Mouse (Mus musculus): ENCODE data around the gene Snx7. TPM values are rescaled to one million over a fixed set of nuclear protein-coding genes. Genes with fewer than 3 reads are reported as not detected.

The Snx7 gene
- polyA plus RNA-seq, 1 experiment from 2014 or later: 47.0 TPM

DNA sequence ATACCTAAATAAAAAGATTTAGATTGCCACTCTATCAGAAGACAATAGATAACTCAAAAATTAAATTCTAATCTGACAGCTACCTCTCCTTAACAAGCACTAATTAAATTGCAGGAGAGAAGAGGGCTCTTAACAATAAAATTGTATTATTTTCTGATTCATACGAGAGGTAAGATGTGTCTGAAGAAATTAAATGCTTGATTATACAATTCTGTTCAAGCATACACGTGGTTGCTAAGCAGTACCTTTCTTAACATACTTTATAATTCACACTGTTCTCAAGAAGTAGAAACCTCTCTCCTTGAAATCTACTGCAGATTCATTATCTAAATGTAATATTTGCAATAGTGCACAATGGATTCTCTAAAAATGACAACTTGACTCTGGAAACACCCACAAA lies 54.5 kb downstream of the Snx7 start:
- Histone ChIP-seq H3K9me3 (replicated peaks) (no peaks in the 10 kb centered on the region), H3K4me1 (replicated peaks) (no peaks in the 10 kb centered on the region), H3K9ac (no peak overlapping the region), H3K27ac (ENCODE audit: poor library complexity, severe bottlenecking) (no peak overlapping the region), H3K36me3 (peaks cover 6% of the 10 kb centered on the region; the same call in 1 of the 2 replicates), H3K4me2 (no peak overlapping the region), H3K4me3 (no peak overlapping the region), H3K27me3 (replicated peaks) (no peaks in the 10 kb centered on the region)
- WGBS: 80% methylated on average over 2 of the region's 2 CpGs
- no peak for ATAC-seq (ENCODE audit: insufficient number of reproducible peaks, low FRiP score)

DNA sequence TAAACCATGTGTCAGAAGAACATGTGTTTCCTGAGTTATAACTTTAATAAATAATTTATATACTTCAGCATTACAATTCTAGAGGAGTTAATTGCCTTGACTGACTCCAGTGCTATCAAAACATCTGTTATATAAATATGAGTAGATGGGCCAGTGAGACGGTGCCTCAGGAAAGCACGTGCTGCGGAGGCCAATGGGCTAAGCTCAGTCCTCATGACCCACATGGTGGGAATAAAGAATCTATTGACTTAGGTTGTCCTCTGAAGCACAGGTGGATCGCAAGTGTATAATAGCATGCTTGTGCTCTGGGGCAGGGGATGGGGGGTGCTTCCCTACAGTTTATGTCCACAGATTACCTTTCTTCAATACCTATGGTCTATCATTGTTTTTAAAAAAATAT lies 56.6 kb downstream of the Snx7 start:
- Histone ChIP-seq H3K9ac (no peak overlapping the region), H3K4me3 (no peak overlapping the region), H3K9me3 (replicated peaks) (no peaks in the 10 kb centered on the region), H3K27ac (ENCODE audit: poor library complexity, severe bottlenecking) (no peak overlapping the region), H3K27me3 (replicated peaks) (no peaks in the 10 kb centered on the region), H3K4me1 (replicated peaks) (no peaks in the 10 kb centered on the region), H3K4me2 (no peak overlapping the region), H3K36me3 (peaks cover 6% of the 10 kb centered on the region; the same call in 1 of the 2 replicates)
- no peak for ATAC-seq (ENCODE audit: insufficient number of reproducible peaks, low FRiP score)
- WGBS: 88% methylated on average over 4 of the region's 4 CpGs

DNA sequence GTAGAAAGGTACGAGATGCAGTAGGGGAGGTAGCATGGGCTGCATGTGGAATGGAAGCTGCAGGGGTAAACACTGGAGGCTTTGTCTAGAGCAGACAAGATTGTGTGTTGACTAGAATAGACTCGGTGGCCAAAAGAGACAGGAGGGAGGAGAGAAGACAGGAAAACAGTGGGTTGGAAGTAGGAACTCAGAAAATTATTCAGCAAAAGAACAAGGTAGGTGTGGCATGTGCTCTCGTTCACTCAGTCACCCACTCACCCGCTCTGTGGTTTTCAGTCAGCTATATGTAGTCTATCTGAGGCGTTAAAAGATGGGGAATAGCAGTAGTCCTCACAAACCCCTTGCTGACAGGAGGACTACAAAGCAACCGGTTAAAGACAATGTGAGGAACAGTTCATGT lies 63.0 kb downstream of the Snx7 start:
- Histone ChIP-seq H3K4me2 (no peak overlapping the region), H3K9ac (no peak overlapping the region), H3K27me3 (replicated peaks) (no peaks in the 10 kb centered on the region), H3K36me3 (peaks cover 6% of the 10 kb centered on the region), H3K9me3 (replicated peaks) (no peaks in the 10 kb centered on the region), H3K4me3 (no peak overlapping the region), H3K27ac (ENCODE audit: poor library complexity, severe bottlenecking) (no peak overlapping the region), H3K4me1 (replicated peaks) (no peaks in the 10 kb centered on the region)
- ATAC-seq (ENCODE audit: insufficient number of reproducible peaks, low FRiP score): no peak
- WGBS: 77% methylated on average over 6 of the region's 6 CpGs

DNA sequence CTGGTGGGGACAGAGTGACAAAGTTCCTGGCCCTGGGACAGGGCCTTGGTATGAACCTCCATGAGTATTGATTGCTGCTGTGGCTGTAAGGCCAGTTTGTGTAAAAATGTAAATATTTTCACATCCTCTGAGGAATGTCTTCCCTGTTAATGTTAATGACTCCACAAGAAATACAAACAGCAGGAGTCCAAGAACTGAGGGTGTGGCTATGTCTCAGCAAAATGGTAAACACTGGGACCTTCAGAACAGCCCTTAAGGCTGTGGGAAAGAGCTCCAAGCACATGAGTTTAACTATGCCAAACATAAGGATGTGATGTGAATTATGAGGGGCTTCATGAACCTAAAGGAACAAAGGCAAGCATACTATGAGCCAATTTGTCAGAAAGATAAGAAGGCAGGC lies 74.2 kb downstream of the Snx7 start:
- no peak overlapping the region for H3K9ac ChIP-seq
- H3K4me3 ChIP-seq: no peak overlapping the region
- no peak overlapping the region for H3K4me2 ChIP-seq
- no peaks in the 10 kb centered on the region for H3K4me1 ChIP-seq (replicated peaks)
- H3K27me3 ChIP-seq (replicated peaks): no peaks in the 10 kb centered on the region
- no peak overlapping the region for H3K27ac ChIP-seq (ENCODE audit: poor library complexity, severe bottlenecking)
- ATAC-seq (ENCODE audit: insufficient number of reproducible peaks, low FRiP score): no peak
- peaks cover 6% of the 10 kb centered on the region; the same call in 1 of the 2 replicates for H3K36me3 ChIP-seq
- H3K9me3 ChIP-seq (replicated peaks): no peaks in the 10 kb centered on the region

DNA sequence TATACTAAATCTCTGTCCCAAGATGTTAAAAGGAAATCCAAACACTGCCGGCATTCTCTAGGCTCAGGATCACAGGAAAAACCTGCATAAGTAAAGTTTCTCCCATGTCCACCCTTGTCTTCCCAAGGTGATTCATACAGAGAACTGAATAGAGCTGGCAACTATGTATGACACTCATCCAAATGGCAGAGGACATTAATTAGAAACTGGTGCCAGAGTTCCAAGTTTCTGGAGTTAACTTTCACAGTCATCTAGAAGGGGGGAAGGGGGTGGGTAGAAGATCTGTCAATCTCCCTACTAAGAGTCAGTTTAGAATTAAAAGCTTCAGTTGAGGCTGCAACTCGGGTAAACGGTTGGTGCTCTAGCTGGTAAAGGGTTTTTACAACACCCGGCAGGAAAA lies 76.8 kb downstream of the Snx7 start:
- Histone ChIP-seq H3K4me3 (no peak overlapping the region), H3K4me1 (replicated peaks) (no peaks in the 10 kb centered on the region), H3K36me3 (peaks cover 6% of the 10 kb centered on the region; the same call in 1 of the 2 replicates), H3K9me3 (replicated peaks) (no peaks in the 10 kb centered on the region), H3K27ac (ENCODE audit: poor library complexity, severe bottlenecking) (no peak overlapping the region), H3K9ac (no peak overlapping the region), H3K27me3 (replicated peaks) (no peaks in the 10 kb centered on the region), H3K4me2 (no peak overlapping the region)
- no peak for ATAC-seq (ENCODE audit: insufficient number of reproducible peaks, low FRiP score)
- 84% methylated on average over 4 of the region's 4 CpGs for WGBS

DNA sequence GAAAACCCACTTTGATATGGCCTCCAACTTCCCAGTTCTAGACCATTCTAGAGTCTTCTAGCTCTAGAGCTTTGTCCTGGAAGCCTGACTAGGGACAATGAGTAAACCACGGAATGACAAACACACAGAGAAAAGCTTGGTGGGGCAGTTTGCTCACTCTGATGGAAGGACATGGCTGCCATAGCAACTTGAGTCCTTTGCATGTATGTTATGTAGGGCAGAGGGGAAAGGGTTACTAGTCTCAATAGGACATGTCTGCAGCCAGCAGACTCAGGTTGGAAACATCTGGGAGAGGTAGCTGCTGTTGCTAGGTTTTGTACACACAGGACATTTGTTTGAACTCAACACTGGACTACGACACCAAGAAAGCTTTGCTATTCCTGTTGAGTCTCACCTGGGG lies 77.5 kb downstream of the Snx7 start:
- H3K27ac ChIP-seq (ENCODE audit: poor library complexity, severe bottlenecking): no peak overlapping the region
- no peaks in the 10 kb centered on the region for H3K9me3 ChIP-seq (replicated peaks)
- H3K4me1 ChIP-seq (replicated peaks): no peaks in the 10 kb centered on the region
- no peak for ATAC-seq (ENCODE audit: insufficient number of reproducible peaks, low FRiP score)
- H3K4me2 ChIP-seq: no peak overlapping the region
- no peak overlapping the region for H3K9ac ChIP-seq
- no peaks in the 10 kb centered on the region for H3K27me3 ChIP-seq (replicated peaks)
- 80% methylated on average over 2 of the region's 2 CpGs for WGBS
- peaks cover 6% of the 10 kb centered on the region; the same call in 1 of the 2 replicates for H3K36me3 ChIP-seq
- H3K4me3 ChIP-seq: no peak overlapping the region

DNA sequence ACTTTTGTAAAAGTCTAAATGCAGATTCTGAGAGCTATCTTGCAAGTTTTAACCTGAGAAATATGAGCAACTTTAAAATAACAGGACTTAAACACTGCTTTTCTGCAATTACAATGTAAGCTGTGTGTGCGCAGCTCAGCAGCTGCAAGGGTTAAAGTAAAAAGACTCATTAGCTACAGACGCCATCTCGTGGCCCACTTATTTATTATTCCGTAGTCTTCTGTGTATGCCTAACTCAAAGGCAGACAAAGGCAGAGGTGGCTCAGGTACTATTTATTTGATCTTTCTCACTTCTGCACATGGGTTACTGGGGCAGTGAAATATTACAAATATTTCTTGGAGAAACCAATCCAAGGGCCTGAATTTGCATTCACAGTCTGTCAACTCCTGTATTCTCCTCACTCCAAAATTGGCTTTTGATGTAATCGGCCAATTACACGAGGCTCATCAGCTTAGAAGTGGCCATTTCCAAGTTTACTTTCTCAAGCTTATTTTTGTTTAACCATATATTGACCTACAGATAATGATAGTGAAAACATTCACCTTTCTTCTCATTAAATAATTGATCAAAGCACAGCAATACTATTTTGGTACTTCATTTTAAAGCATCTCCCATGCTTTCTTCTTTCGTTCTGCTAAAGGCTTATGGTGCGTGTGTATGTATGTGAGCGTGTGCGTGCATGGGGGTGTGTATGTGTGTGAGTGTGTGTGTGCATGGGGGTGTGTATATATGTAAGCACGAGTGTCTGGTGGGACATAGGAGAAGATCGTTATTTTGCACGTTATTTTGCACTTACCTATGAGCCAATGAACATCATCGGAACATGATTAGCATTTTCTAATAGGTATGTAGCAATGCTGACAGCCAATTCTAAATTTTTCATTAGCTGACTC lies 79.7 kb downstream of the Snx7 start:
- WGBS: 71% methylated on average over 14 of the region's 14 CpGs
- no peaks in the 10 kb centered on the region for H3K9me3 ChIP-seq (replicated peaks)
- H3K36me3 ChIP-seq: no peaks in the 10 kb centered on the region
- H3K4me3 ChIP-seq: no peak overlapping the region
- no peaks in the 10 kb centered on the region for H3K4me1 ChIP-seq (replicated peaks)
- H3K27me3 ChIP-seq (replicated peaks): no peaks in the 10 kb centered on the region
- no peak for ATAC-seq (ENCODE audit: insufficient number of reproducible peaks, low FRiP score)
- no peak overlapping the region for H3K27ac ChIP-seq (ENCODE audit: poor library complexity, severe bottlenecking)
- H3K9ac ChIP-seq: no peak overlapping the region
- H3K4me2 ChIP-seq: no peak overlapping the region

DNA sequence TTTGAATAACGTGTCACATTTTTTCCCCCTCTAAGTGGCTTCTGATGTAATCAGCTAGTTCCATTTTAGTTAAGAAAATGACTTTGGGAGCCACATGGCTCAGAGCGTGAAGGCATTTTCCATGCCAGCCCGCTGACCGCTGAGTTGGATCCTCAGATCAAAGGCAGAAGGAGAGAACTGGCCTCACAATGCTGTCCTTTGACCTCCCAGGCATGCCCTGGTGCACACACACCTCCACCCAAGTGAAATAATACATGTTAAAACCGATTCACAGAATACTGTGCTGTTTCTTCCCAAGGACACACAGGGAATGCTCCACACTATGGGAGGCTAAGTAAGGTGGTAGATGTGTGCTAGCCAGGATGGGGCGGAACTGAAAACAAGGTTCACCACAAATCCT lies 81.5 kb downstream of the Snx7 start:
- no peak for ATAC-seq (ENCODE audit: insufficient number of reproducible peaks, low FRiP score)
- Histone ChIP-seq H3K9me3 (replicated peaks) (no peaks in the 10 kb centered on the region), H3K36me3 (no peaks in the 10 kb centered on the region), H3K4me1 (replicated peaks) (no peaks in the 10 kb centered on the region), H3K4me3 (no peak overlapping the region), H3K9ac (no peak overlapping the region), H3K27me3 (replicated peaks) (no peaks in the 10 kb centered on the region), H3K4me2 (no peak overlapping the region), H3K27ac (ENCODE audit: poor library complexity, severe bottlenecking) (no peak overlapping the region)
- 59% methylated on average over 6 of the region's 6 CpGs for WGBS

DNA sequence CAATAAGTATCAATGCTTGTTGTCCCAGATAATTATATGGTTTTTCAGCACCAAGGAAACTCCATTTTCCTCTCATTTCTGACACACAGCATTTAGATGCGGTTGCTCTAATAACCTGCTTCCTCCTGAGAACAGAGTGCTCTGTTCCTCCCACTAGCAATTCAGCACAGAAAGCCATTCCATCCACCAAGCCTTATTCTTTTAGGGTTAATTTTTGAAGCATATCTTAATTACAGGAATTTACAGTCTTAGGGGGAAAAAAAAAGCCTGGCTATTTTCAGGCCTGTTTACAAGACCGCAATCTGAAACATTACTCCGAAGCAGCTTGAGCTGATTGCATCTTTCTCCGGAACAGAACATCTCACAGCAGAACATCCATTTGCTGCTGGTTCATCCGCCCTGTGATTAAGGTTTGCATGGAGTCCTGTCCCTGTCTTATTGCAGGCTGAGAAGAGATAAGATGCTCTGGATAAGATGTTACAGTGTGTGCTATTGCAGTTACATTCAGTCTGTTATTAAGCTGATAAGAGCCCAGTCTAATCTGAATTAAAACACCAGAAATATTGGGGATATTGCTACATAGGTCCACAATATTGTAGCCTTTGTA lies 116.5 kb downstream of the Snx7 start:
- no peak overlapping the region for H3K4me3 ChIP-seq
- no peak overlapping the region for H3K27ac ChIP-seq (ENCODE audit: poor library complexity, severe bottlenecking)
- H3K27me3 ChIP-seq (replicated peaks): no peaks in the 10 kb centered on the region
- no peaks in the 10 kb centered on the region for H3K36me3 ChIP-seq
- no peak for ATAC-seq (ENCODE audit: insufficient number of reproducible peaks, low FRiP score)
- no peaks in the 10 kb centered on the region for H3K9me3 ChIP-seq (replicated peaks)
- no peak overlapping the region for H3K9ac ChIP-seq
- no peaks in the 10 kb centered on the region for H3K4me1 ChIP-seq (replicated peaks)
- H3K4me2 ChIP-seq: no peak overlapping the region
- WGBS: 79% methylated on average over 5 of the region's 5 CpGs

DNA sequence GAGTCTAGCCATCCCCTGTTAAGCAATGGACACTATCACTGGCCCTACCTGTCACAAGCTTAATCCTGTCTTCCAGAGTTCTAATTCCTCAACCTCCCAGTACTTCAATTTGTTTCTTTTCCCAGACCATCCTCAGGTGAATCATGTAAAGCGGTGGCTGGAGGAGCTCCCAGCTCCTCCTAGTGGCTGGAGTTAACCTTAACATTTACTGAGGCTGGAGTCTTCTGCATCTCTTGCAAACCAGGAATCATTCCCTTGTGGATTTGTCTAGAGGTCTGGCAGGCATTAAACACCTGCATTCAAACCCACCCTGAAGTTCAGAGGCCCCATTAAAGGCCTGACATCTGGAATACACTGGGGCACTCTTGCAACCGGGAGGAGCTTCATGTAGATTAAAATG lies 117.1 kb downstream of the Snx7 start:
- Histone ChIP-seq H3K9me3 (replicated peaks) (no peaks in the 10 kb centered on the region), H3K4me3 (no peak overlapping the region), H3K27me3 (replicated peaks) (no peaks in the 10 kb centered on the region), H3K27ac (ENCODE audit: poor library complexity, severe bottlenecking) (no peak overlapping the region), H3K4me1 (replicated peaks) (no peaks in the 10 kb centered on the region), H3K36me3 (no peaks in the 10 kb centered on the region), H3K9ac (no peak overlapping the region), H3K4me2 (no peak overlapping the region)
- no peak for ATAC-seq (ENCODE audit: insufficient number of reproducible peaks, low FRiP score)
- 65% methylated on average over 2 of the region's 2 CpGs for WGBS

DNA sequence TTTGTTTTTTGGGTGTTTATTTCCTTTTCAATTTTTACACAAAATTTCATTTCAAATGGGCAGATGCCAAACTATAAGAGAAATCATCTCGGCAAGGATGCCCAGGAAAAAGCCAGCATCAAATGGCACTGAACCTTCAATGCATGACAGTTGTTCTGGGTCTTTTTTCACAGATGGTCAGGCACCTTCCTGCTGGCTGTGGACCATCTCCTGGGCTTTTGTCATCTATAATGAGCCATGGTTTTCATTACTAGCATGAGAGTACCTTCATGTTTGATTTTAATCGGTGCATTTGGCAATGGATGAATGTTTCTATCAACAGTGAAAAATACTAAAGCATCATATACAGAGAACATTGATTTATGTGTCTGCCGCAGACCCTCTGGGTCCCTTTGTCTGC lies 119.5 kb downstream of the Snx7 start:
- 85% methylated on average over 3 of the region's 3 CpGs for WGBS
- no peaks in the 10 kb centered on the region for H3K9me3 ChIP-seq (replicated peaks)
- H3K4me3 ChIP-seq: no peak overlapping the region
- H3K4me1 ChIP-seq (replicated peaks): no peaks in the 10 kb centered on the region
- no peak overlapping the region for H3K9ac ChIP-seq
- ATAC-seq (ENCODE audit: insufficient number of reproducible peaks, low FRiP score): no peak
- H3K27ac ChIP-seq (ENCODE audit: poor library complexity, severe bottlenecking): no peak overlapping the region
- no peaks in the 10 kb centered on the region for H3K27me3 ChIP-seq (replicated peaks)
- no peaks in the 10 kb centered on the region for H3K36me3 ChIP-seq
- no peak overlapping the region for H3K4me2 ChIP-seq

Data from heart, embryonic 12.5 days (tissue).